Mouse (Mus musculus): ENCODE data around the gene Themis. TPM values are rescaled to one million over a fixed set of nuclear protein-coding genes. Genes with fewer than 3 reads are reported as not detected.

The Themis gene
- 0.14 and 0.70 TPM in 2 replicates for polyA plus RNA-seq (2011; ENCODE audit: insufficient read depth, insufficient read length, low read depth, missing spikeins)

DNA sequence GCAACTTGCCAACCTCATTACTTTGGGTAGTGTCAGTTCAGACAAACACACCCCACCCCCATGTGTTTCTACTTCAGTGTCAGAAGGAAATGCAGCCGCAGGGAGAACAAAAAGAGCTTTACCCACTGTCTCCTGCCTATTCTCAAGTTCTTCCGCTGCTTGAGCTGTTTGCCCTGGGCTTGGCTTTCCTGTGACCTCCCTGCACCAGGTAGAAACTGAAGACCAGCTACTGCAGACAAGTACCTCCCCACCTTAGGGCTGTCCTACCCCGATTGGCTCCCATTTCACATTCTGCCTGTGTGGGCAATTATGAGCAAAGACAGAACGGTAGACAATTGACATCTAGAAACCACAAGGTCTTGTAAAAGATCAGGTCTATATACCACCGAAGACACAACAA, at the start of gene Themis:
Gene Themis, plus strand, starts transcription at position 100 of the 400 bp plus-strand sequence.
- Histone ChIP-seq H3K36me3 (ENCODE audit: control insufficient read depth, insufficient read depth, low read length, poor library complexity, severe bottlenecking) (no peaks in the 10 kb centered on the region), H3K9me3 (replicated peaks; ENCODE audit: control insufficient read depth, insufficient read depth, low read length, poor library complexity, severe bottlenecking) (no peaks in the 10 kb centered on the region)
- no peak for TF ChIP-seq CTCF (IDR thresholded peaks at IDR 0.05; ENCODE audit: low read depth, low read length)
- TF ChIP-seq POLR2A (IDR thresholded peaks at IDR 0.05; ENCODE audit: insufficient read depth, low read length) = no peak
- 0 out of 2 replicates have a peak, but pooled peaks have one; percentile 32 for TF ChIP-seq EP300 (IDR thresholded peaks at IDR 0.05; ENCODE audit: insufficient read depth, low read depth, low read length)

DNA sequence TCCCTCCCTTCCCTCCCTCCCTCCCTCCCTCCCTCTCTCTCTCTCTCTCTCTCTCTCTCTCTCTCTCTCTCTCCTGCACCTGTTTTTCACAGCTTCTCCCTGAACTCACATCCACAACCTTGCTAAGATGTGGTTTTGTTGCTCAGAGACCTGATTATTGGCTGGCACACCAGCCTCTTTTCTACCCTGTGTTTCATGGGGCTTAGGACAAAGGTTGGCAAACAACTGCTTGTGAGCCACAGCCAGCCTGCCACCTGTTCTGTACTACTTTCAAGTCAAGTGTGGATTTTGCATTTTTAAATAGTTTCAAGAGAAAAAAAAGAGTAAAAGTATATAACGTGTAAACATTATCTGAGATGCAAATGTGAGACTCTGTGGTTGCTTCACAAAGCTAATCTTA, 48.7 kb upstream of the Themis start:
- TF ChIP-seq POLR2A (IDR thresholded peaks at IDR 0.05; ENCODE audit: insufficient read depth, low read length) (no peak), CTCF (IDR thresholded peaks at IDR 0.05; ENCODE audit: low read depth, low read length) (no peak), EP300 (IDR thresholded peaks at IDR 0.05; ENCODE audit: insufficient read depth, low read depth, low read length) (no peak)
- no peak overlapping the region for H3K9ac ChIP-seq (ENCODE audit: low read depth, poor library complexity, severe bottlenecking)

More for the DNA sequence above, at the start of gene Themis:
- Histone ChIP-seq H3K27ac (ENCODE audit: insufficient read depth, low read length) (no peak within 1 kb of the TSS), H3K27me3 (ENCODE audit: control insufficient read depth, insufficient read depth, low read length, poor library complexity, severe bottlenecking) (no peaks in the 10 kb centered on the region), H3K4me1 (ENCODE audit: control insufficient read depth, insufficient read depth, low read length) (peaks cover 2% of the 10 kb centered on the region), H3K9ac (ENCODE audit: low read depth, poor library complexity, severe bottlenecking) (no peak within 1 kb of the TSS), H3K4me3 (ENCODE audit: low read depth, low read length) (no peak within 1 kb of the TSS)

DNA sequence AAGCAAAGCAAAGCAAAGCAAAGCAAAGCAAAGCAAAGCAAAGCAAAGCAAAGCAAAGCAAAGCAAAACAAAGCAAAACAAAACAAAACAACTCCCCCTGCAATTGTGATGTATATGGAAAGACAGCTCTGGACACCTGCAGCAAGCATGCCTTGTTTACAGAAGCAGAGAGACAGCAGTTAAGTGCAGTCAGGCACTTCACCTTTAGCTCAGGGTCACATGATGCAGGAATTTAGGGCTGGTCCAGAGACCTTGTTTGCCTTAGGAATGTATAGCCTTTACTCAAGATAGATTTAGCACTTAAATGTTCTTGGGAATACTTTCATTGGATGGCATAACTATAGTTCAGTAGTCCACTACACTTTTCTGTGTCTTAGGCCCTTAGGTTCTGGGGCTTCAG, 32.1 kb upstream of the Themis start:
- no peaks in the 10 kb centered on the region for H3K9me3 ChIP-seq (replicated peaks; ENCODE audit: control insufficient read depth, insufficient read depth, low read length, poor library complexity, severe bottlenecking)
- TF ChIP-seq EP300 (IDR thresholded peaks at IDR 0.05; ENCODE audit: insufficient read depth, low read depth, low read length) (peak; percentile 94), CTCF (IDR thresholded peaks at IDR 0.05; ENCODE audit: low read depth, low read length) (no peak), POLR2A (IDR thresholded peaks at IDR 0.05; ENCODE audit: insufficient read depth, low read length) (no peak)
- no peaks in the 10 kb centered on the region for H3K27me3 ChIP-seq (ENCODE audit: control insufficient read depth, insufficient read depth, low read length, poor library complexity, severe bottlenecking)
- H3K27ac ChIP-seq (ENCODE audit: insufficient read depth, low read length) = peak overlapping the region; percentile 92
- H3K4me1 ChIP-seq (ENCODE audit: control insufficient read depth, insufficient read depth, low read length) = no peaks in the 10 kb centered on the region
- no peaks in the 10 kb centered on the region for H3K36me3 ChIP-seq (ENCODE audit: control insufficient read depth, insufficient read depth, low read length, poor library complexity, severe bottlenecking)
- H3K4me3 ChIP-seq (ENCODE audit: low read depth, low read length) = no peak overlapping the region
- H3K9ac ChIP-seq (ENCODE audit: low read depth, poor library complexity, severe bottlenecking) = no peak overlapping the region

More for the DNA sequence above, 48.7 kb upstream of the Themis start:
- H3K9me3 ChIP-seq (replicated peaks; ENCODE audit: control insufficient read depth, insufficient read depth, low read length, poor library complexity, severe bottlenecking) = no peaks in the 10 kb centered on the region
- H3K4me3 ChIP-seq (ENCODE audit: low read depth, low read length) = no peak overlapping the region
- H3K27me3 ChIP-seq (ENCODE audit: control insufficient read depth, insufficient read depth, low read length, poor library complexity, severe bottlenecking) = no peaks in the 10 kb centered on the region
- H3K36me3 ChIP-seq (ENCODE audit: control insufficient read depth, insufficient read depth, low read length, poor library complexity, severe bottlenecking) = no peaks in the 10 kb centered on the region
- no peaks in the 10 kb centered on the region for H3K4me1 ChIP-seq (ENCODE audit: control insufficient read depth, insufficient read depth, low read length)
- no peak overlapping the region for H3K27ac ChIP-seq (ENCODE audit: insufficient read depth, low read length)

DNA sequence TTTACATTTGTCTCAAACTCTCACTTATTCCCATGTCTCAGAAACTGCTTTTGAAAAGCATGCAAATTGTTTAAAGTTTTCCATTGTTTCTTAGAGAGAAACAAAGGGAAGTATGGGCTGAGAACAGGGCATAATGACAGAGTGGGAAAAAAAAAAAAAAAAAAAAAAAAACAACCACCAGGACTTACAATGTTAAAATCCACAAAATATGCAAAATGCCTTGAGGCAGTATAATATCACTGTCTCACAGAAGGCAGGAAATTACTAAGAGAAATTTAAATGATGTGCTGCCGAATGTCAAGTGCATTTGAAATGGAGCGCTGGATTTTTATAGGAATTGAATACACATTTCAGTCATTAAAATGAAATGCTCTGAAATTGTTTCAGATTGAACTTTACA, 26.3 kb upstream of the Themis start:
- no peak overlapping the region for H3K27ac ChIP-seq (ENCODE audit: insufficient read depth, low read length)
- H3K27me3 ChIP-seq (ENCODE audit: control insufficient read depth, insufficient read depth, low read length, poor library complexity, severe bottlenecking) = no peaks in the 10 kb centered on the region
- TF ChIP-seq CTCF (IDR thresholded peaks at IDR 0.05; ENCODE audit: low read depth, low read length) (no peak), EP300 (IDR thresholded peaks at IDR 0.05; ENCODE audit: insufficient read depth, low read depth, low read length) (no peak), POLR2A (IDR thresholded peaks at IDR 0.05; ENCODE audit: insufficient read depth, low read length) (no peak)
- H3K9ac ChIP-seq (ENCODE audit: low read depth, poor library complexity, severe bottlenecking) = no peak overlapping the region
- H3K9me3 ChIP-seq (replicated peaks; ENCODE audit: control insufficient read depth, insufficient read depth, low read length, poor library complexity, severe bottlenecking) = no peaks in the 10 kb centered on the region
- no peak overlapping the region for H3K4me3 ChIP-seq (ENCODE audit: low read depth, low read length)
- no peaks in the 10 kb centered on the region for H3K36me3 ChIP-seq (ENCODE audit: control insufficient read depth, insufficient read depth, low read length, poor library complexity, severe bottlenecking)
- H3K4me1 ChIP-seq (ENCODE audit: control insufficient read depth, insufficient read depth, low read length) = no peaks in the 10 kb centered on the region

DNA sequence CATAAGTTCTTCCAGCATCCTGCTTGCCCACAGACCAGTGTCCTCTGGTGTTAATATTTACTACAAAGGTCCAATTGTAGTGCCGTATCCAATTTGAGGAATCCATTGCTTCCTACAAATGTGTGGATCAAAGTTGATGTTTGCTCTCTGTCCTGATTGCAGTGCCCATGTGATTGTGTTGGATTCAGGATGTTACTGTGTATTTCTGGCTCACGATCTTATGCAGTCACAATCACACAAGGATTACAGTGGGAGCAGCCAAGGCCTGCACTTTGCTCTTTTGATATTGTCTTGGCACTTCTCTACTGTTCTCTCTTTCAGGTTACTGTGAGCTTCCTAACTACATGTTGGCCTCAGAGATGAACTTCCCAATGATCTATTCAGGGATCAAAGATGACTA, 20.3 kb upstream of the Themis start:
- Histone ChIP-seq H3K27me3 (ENCODE audit: control insufficient read depth, insufficient read depth, low read length, poor library complexity, severe bottlenecking) (no peaks in the 10 kb centered on the region; the same call in 1 of the 2 replicates), H3K9me3 (replicated peaks; ENCODE audit: control insufficient read depth, insufficient read depth, low read length, poor library complexity, severe bottlenecking) (no peaks in the 10 kb centered on the region), H3K9ac (ENCODE audit: low read depth, poor library complexity, severe bottlenecking) (no peak overlapping the region), H3K36me3 (ENCODE audit: control insufficient read depth, insufficient read depth, low read length, poor library complexity, severe bottlenecking) (no peaks in the 10 kb centered on the region), H3K27ac (ENCODE audit: insufficient read depth, low read length) (no peak overlapping the region), H3K4me3 (ENCODE audit: low read depth, low read length) (no peak overlapping the region), H3K4me1 (ENCODE audit: control insufficient read depth, insufficient read depth, low read length) (no peaks in the 10 kb centered on the region)
- no peak for TF ChIP-seq POLR2A (IDR thresholded peaks at IDR 0.05; ENCODE audit: insufficient read depth, low read length)

DNA sequence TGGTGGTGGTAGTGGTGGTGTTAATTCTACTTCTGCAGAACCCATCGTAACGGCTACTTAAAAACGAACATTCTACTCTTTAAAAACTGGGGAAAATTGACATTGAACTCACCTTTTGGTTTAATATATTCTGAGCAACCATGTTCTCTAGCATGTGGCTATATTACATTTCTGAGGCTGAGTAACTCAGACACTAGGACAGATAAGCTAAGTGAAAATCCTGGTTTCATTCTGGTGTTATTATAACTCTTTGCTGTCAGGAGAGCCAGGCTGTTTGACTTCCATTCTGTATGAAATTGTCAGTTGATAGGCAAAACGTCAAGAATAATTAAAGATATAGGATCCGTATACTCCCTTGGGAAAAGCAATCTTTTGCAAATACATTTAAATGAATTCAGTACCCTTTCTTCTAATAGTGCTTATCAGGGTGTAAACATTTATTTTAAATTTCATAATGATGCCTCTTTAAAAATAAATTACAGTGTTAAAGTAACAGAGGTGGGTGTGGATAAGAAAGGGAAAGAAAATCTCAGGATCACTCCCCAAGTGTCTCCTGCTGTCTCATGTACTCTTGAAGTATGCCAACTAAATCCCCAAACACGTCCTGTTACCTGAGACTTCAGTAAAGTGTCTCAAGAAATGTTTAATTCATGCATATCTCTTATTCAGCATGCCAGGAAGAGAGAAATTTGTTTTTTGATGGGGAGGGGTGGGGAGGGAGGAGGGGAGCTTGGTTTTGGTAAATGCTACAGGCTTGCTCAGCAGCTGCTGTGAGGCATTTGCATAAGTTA, 18.9 kb upstream of the Themis start:
- Histone ChIP-seq H3K9me3 (replicated peaks; ENCODE audit: control insufficient read depth, insufficient read depth, low read length, poor library complexity, severe bottlenecking) (no peaks in the 10 kb centered on the region), H3K36me3 (ENCODE audit: control insufficient read depth, insufficient read depth, low read length, poor library complexity, severe bottlenecking) (no peaks in the 10 kb centered on the region), H3K9ac (ENCODE audit: low read depth, poor library complexity, severe bottlenecking) (no peak overlapping the region), H3K4me1 (ENCODE audit: control insufficient read depth, insufficient read depth, low read length) (no peaks in the 10 kb centered on the region), H3K27me3 (ENCODE audit: control insufficient read depth, insufficient read depth, low read length, poor library complexity, severe bottlenecking) (no peaks in the 10 kb centered on the region; the same call in 1 of the 2 replicates), H3K27ac (ENCODE audit: insufficient read depth, low read length) (no peak overlapping the region), H3K4me3 (ENCODE audit: low read depth, low read length) (no peak overlapping the region)
- TF ChIP-seq CTCF (IDR thresholded peaks at IDR 0.05; ENCODE audit: low read depth, low read length) (no peak), EP300 (IDR thresholded peaks at IDR 0.05; ENCODE audit: insufficient read depth, low read depth, low read length) (no peak), POLR2A (IDR thresholded peaks at IDR 0.05; ENCODE audit: insufficient read depth, low read length) (no peak)
